Mouse (Mus musculus) liver, adult 2 months (tissue): Measurements from ENCODE around the gene Kdelr3.

Source experiments
- CTCF ChIP-seq: fragments of 200-500 bp; IDR thresholded peaks from 2 replicates; pipeline ENCODE4 v1.5.1; 2011; ENCODE audit warnings: low read depth, low read length, control low read depth
- POLR2A ChIP-seq: fragments of 200-500 bp; IDR thresholded peaks from 2 replicates; pipeline ENCODE4 v1.6.1; 2011; ENCODE audit warnings: low read length, control low read depth; ENCODE audit not compliant: insufficient read depth; ENCODE audit errors: extremely low read depth

DNA sequence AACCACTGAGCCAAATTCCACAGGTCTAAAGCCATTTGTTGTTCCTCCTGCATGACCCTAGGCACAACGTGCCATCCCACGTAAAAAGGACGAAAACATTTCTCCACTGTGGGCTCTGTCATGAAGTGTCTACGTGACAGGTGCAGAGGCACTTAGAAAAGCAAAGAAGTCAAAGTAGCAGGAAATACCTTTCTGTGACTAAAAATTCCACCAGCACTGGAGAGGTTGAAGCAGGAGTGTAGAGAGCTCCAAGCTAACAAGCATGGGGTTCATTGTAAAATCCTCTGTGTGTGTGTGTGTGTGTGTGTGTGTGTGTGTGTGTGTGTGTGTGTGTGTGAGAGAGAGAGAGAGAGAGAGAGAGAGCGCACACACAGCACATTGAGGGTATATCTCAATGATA is 36.4 kb downstream of the Kdelr3 start:
- TF ChIP-seq CTCF (no peak), POLR2A (no peak)
